Mouse (Mus musculus) urinary bladder, postnatal 4 days (tissue): ENCODE results near the gene Alkbh2.

ENCODE experiments used
- DNase-seq, 2 experiments: peaks; one replicate each; pipeline ENCODE4 v3.0.0; 2021 to 2022; ENCODE audit warnings: low spot score in 2 of 2

The Alkbh2 gene

GRCm38 (mm10) chr5:114127374-114128349, at the start of gene Alkbh2:
Alkbh2 (minus strand) TSS chr5:114128218.
- DNase-seq, result peak; percentile 76 to 86

GRCm38 (mm10) chr5:114176548-114177400, 48.8 kb upstream of the Alkbh2 start:
- no peak for DNase-seq

GRCm38 (mm10) chr5:114175596-114176171, 47.7 kb upstream of the Alkbh2 start:
- DNase-seq, result peak; percentile 96 to 97

GRCm38 (mm10) chr5:114174639-114175038, 46.6 kb upstream of the Alkbh2 start:
- DNase-seq, result peak in 1 of 2 experiments; percentile 43

- no peak for DNase-seq
Observed at GRCm38 (mm10) chr5:114173877-114174581, 46.0 kb upstream of the Alkbh2 start.

- no peak for DNase-seq
Observed at GRCm38 (mm10) chr5:114173458-114173857, 45.4 kb upstream of the Alkbh2 start.

- DNase-seq, result no peak
Observed at GRCm38 (mm10) chr5:114172936-114173335, 44.9 kb upstream of the Alkbh2 start.

GRCm38 (mm10) chr5:114170345-114170744, 42.3 kb upstream of the Alkbh2 start:
- DNase-seq, result no peak

- DNase-seq, result no peak
Observed at GRCm38 (mm10) chr5:114163117-114163696, 35.2 kb upstream of the Alkbh2 start.

GRCm38 (mm10) chr5:114162106-114162815, 34.2 kb upstream of the Alkbh2 start:
- no peak for DNase-seq

- no peak for DNase-seq
Observed at GRCm38 (mm10) chr5:114161424-114161823, 33.4 kb upstream of the Alkbh2 start.

- DNase-seq, result no peak
Observed at GRCm38 (mm10) chr5:114157236-114157635, 29.2 kb upstream of the Alkbh2 start.

- DNase-seq, result no peak
Observed at GRCm38 (mm10) chr5:114155168-114155933, 27.3 kb upstream of the Alkbh2 start.

- DNase-seq, result no peak
Observed at GRCm38 (mm10) chr5:114154765-114155164, 26.7 kb upstream of the Alkbh2 start.

GRCm38 (mm10) chr5:114153490-114153889, 25.5 kb upstream of the Alkbh2 start:
- no peak for DNase-seq

GRCm38 (mm10) chr5:114152359-114153092, 24.5 kb upstream of the Alkbh2 start:
- DNase-seq, result no peak

- DNase-seq, result no peak
Observed at GRCm38 (mm10) chr5:114147043-114147972, 19.3 kb upstream of the Alkbh2 start.
